Mouse (Mus musculus) kidney, postnatal 14 days (tissue): ENCODE data around the gene Mtg2.

ENCODE experiments used
- DNase-seq: peaks from one replicate; pipeline ENCODE4 v3.0.0; 2022; ENCODE audit warnings: mixed read lengths

Mtg2 gene

DNA sequence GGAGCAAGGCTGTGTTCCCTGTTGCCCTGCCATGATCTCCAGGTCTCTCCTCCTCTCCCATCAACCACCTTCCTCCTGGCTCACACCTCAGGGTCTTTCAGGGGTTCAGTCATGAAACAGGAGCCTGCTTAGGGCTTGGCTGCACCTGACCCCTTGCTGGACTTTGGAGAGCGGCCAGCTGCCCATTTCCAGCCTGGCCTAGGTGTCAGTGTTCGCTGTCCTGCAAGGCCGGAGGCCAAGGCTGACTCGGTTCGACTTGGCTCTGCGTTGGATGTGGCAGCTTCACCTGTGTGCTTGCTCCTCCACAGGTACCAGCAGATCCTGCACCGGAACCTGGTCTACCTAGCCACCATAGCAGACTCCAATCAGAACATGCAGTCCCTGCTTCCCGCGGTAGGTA, 17.4 kb upstream of the Mtg2 start:
- DNase-seq: peak; percentile 37

DNA sequence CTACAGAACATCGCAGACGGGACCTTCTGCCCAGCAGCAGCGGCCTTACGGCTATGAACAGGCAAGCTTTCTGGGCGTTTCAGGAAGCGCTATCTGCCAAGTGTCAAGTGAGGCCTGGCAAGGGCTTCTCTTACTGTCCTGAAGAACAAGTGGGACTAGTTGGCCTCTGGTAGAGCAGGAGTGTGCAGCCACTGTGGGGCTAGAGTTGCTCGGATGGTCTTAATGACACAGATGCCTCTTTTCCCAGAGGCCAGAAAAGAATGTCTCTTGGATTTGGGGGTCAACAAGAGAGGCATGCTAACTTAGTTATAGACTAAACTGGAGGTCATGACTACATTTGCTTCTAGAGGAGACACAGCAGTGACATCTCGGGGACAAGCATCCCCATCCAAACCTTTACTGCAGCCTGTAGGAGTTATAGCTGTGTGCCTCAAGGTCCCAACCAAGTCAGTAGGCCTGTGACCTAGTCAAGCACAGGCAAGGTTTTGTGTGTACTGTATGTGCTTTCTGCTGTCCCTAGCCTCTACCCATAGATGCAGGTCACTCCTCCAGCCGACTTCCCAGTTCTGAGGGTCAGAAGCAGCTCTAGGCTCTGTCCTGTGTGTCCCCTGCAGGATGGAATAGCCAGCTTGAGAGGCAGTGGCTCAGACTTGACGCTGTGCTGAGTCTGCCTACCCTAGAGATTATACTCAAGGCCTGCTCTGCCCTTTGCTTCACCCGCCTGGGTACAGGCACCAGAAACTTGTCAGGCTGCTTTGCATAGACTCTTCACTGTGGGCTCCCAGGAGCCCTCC, 6.9 kb upstream of the Mtg2 start:
- DNase-seq: no peak

DNA sequence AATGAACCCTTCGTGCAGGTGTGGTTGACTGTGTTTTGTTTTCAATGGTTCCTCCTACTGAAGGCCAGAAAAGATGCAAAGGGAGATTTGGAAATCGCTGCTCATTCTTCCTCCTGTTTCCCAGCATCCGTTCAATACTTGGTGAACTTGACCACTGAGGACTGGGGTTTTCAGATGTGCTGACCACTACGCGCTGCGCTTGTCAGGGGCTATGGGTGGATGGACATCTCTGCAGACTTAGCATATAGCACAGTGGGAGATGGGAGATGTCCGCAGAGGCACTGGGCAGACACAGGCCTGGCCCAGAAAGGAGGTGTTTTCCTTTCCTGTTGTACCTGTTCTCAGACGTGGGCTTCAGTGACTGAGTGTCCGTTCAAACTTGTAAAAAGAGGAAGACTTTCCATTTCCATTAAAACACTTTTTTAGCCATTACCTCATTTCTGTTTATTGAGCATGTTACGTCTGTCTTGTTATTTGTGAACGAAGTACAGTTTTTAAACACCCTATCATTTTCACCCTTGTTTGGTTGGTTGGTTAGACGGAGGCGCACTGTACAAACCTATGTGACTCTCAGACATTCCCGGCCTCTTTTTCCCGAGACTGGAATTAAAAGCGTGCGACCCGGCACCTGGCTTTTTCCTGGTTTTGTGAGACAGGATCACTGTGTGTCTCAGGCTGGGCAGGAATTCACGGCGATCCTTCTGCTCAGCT, 463 bp upstream of the Mtg2 start:
- DNase-seq: no peak

DNA sequence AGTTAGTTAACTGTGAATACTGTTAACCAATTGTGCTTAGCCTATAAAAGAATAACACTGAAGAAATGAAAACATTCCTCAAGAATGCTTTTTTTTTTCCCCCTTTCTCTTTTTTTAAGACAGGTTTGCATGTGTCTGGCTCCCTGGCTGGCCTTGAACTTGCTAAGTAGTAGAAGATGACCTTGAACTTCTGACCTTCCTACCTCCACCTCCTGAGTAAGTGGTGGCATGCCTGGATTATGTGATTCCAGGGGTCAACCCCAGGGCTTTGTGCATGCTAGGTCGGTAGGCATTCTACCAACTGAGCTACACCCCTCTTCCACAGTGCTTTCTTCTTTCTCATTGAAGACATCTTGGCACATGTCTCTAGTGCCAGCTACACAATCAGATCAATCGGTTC, 1.3 kb downstream of the Mtg2 start:
- DNase-seq: no peak

DNA sequence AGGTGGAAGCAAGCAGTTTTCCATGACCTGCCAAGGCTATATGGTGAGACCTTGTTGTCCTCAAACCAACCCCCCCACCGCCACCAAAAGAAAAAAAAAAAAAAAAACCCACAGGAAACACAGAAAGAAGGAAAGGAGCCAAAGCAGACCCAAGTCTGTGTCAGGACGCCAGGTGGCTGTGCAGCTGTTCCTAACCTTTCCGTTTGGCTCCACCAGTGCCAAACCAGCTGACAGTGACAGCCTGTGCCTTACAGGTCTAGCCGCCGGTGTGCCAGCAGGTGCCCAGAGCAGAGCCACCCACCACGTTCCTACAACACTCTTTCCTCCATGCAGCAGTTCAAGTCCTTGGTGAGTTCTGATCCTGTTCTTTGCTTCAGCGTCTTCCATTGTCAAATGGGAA, 2.5 kb downstream of the Mtg2 start:
- no peak for DNase-seq

DNA sequence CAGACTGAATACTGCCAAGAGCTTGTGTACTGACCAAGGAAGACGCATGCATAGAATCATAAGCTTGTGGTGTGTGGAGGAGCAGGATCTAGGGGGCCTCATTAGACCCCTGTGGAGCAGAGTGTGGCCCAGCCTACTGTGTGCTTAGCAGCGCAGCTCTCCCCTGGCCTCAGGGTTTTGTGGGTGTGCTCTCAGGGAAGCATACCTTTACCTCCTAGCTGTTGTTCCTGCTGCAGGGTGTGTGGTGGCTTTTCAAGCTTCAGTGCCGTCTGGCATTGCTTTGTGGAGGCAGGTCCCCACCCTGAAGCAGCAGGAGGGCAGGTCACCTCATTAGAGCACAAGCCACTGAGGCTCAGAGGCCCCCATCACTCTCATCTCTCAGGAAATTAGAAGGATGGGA, 7.2 kb downstream of the Mtg2 start:
- DNase-seq: no peak

DNA sequence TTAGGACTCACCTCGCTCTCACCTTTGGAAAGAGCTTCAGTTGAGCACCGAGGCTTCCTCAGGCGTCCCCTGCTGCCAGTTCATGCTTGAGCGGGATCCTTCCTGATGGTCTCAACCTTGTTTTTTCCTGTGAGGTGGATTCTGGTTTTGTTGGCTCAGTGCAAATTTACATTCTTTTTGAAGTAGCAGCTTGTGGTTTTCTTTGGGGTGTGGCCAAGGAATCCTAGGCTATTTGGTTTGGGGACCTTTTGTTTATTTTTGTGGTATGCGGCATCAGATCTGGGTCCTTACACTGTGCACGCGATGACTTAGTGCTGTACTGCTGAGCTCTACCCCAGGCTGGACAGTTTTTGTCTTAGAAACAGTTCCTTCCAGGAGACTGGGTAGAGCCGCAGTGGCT, 10.3 kb downstream of the Mtg2 start:
- DNase-seq: no peak

DNA sequence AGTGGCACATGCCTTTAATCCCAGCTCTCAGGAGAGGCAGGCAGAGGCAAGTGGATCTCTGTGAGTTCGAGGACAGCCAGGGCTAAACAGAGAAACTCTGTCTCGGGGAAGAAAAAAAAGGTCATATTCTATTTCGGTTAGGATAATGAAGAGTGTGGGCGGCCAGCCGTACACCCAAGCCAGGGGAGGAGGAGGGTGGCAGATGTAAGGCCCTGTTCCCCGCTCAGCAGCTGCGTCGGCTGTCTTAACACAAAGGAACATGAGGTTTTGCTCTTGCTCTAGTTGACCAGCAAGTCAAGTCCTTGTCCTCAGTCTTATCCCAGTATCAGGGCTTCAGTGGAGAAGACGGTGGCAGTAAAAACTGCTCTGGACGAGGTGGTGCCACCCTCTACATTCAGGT, 12.7 kb downstream of the Mtg2 start:
- DNase-seq: no peak

DNA sequence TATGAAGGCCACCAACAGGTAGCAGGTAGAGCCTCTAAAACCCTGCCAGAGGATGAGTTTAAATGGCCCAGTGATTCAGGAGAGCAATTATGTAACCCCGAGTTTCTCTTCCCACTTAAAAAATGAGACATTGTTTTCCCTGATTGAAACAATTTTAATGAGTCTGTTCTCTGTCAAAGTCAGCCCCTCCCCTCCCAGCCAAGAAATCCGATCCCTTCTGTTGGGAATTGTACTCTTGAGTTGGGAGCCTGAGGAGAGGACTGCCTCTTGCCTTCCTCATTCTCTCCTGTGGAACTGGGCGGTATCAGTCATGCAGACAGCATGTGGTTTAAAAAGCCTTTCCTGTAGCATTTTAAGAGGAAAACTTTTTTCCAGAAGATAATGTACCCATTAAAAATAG, 14.2 kb downstream of the Mtg2 start:
- DNase-seq: no peak

DNA sequence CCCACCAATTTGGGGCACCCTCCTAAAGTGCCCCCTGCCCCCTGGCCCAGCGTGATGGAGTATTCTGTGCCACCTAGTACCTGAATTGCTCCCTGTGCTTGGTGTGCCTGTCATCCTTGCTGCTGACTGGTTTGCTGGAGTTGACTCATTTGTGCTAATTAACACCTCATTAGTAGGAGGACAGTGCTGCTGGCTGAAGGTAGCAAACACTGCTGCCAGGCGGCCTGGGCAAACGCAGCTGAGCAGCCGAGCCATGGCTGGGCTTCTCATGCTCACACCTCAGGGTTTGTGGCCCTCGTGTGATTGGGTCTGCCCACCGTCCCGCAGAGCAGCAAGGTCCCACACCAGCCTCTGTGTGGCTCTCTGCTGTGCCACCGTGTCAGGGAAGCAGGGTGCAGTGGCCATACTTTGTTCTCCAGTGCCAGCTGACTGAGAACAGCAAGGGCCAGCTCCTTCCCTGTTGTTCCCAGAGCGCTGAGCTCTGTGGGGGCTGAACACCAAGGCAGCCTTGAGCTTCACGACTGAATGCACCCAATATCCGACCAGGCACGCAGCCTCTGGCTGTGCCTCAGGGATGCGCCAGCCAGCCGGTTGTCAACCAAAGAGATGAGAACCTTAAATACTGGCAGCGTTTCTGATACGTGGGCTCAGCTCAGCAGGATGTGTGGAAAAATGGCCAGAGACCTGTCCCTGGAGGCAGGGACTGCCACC, 15.7 kb downstream of the Mtg2 start:
- DNase-seq: no peak

DNA sequence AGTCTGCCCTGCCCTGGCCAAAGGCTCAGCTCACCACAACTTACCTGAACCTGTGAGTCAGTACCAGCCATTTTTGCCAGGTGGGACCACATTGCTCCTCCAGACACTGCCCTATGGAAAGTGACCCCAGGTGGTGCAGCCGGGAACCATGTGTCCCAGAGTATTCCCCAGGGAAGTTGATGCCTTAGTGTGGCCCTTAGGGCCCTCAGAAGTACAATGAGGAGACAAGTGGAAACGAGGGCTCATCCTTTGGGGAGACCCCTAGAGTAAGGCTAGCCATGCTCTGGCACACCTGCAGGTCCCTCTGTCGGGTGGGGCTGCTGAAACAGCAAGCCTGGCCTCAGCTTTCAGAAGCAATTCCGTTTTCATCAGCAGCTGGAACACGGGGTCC, 16.2 kb downstream of the Mtg2 start:
- no peak for DNase-seq

DNA sequence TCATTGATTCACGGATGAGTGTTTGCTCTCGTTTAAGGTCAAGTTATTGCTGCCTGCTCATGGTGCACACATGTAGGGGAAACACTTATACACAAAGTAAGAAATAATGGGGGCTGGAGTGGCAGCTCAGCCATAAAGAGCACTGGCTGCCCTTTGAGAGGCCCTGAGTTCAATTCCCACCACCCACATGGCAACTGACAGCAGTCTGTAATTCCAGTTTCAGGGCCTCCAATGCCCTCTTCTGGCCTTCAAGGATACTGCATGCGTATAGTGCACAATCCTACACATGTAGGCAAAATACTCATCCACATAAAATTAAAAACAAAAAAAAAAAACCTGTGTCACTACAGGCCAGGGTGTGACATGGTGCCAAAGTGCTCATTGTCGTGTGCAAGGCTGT, 17.1 kb downstream of the Mtg2 start:
- DNase-seq: no peak

DNA sequence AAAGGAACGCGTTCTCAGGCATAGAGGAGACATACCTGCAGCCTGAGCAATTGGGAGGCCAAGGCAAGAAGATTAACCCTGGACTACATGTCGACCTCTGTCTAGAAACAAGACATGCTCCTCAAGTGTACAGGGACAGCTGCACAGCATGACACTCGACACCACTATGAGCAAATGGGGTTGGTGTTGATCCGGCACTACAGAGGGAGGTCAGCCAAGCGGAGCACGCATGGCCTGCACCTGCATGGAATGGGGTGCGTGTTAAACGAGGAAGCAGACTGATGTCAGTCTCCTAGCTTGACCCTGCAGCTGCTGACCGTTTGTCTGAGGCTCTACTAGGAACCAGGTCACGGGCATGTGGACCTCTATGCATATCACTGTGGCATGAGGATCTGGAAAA, 19.9 kb downstream of the Mtg2 start:
- DNase-seq: no peak

DNA sequence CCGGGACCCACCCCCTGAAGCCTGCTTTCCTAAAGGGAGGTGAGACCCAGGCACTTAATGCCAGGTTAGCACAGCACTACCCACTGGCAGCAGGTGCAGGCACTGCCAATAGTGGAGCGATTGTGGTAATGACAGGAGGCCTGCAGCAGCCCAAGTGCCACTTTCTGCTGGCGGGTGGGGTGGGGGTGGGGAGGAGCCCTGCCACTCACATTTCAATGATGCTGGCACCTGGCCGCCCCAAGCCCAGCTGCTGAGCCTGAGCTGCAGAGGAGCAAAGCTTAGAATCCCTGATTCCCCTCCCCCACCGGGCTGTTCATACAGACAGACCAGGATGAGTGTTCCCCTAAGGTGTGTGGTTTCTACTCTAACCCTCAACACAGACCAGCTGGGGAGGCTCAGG, 25.3 kb downstream of the Mtg2 start:
- DNase-seq: no peak

DNA sequence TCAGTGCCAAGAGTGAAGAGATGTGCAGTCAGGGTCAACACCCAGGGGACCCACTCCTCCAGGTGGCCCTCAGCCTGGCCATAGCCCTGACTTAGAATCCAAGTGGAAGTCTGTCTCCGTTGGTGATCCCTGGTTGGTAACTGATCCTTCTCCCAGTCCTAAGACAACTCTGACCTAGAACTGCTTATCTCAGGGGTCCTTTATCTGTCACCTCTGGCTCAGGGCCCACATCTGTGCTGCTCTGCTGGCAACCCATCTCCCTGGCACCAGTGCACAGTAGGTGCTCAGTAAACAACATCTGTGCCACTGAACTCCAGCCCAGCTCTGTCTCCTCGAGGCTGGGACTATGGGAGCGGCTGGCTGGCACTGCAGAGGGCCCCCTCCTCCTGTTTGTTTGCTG, 27.2 kb downstream of the Mtg2 start:
- no peak for DNase-seq

DNA sequence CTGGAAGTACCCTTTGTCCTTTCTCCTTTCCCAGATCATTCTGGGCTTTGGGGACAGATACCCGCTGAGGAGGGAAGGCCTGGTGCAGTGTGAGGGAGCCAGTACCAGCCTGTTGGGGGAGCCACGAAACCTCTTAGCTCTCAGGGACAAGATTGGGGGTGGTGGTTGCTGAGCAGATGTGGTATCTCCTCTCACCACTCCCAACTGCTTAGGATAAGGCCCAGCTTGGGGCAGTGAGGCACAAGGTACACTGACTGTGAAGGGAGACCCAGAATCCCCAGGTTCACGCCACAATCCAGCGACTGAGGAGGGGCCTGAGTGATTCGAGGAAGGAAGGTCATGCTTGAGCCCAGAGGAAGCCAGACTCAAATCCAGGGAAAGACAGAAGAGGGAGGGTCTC, 27.8 kb downstream of the Mtg2 start:
- DNase-seq: no peak

DNA sequence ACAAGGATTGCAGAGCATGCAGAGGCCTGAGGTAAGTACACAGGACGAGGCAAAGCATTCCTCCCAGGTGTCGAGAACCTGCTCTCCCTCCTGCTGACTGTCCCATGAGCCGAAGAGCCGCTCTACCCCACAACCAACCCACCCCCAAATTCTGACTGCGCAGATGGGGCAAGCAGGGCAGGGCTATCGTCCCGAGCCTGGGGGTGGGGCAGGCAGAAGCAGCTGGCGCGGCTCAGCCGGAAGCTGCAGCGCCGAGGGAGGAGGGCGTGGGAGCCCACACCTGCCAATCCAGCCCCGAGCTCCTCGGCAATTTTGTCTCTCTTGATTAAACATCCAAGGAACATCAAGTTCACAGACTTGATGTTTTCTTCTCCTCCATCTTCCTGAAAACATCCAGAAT, 29.1 kb downstream of the Mtg2 start:
- no peak for DNase-seq

DNA sequence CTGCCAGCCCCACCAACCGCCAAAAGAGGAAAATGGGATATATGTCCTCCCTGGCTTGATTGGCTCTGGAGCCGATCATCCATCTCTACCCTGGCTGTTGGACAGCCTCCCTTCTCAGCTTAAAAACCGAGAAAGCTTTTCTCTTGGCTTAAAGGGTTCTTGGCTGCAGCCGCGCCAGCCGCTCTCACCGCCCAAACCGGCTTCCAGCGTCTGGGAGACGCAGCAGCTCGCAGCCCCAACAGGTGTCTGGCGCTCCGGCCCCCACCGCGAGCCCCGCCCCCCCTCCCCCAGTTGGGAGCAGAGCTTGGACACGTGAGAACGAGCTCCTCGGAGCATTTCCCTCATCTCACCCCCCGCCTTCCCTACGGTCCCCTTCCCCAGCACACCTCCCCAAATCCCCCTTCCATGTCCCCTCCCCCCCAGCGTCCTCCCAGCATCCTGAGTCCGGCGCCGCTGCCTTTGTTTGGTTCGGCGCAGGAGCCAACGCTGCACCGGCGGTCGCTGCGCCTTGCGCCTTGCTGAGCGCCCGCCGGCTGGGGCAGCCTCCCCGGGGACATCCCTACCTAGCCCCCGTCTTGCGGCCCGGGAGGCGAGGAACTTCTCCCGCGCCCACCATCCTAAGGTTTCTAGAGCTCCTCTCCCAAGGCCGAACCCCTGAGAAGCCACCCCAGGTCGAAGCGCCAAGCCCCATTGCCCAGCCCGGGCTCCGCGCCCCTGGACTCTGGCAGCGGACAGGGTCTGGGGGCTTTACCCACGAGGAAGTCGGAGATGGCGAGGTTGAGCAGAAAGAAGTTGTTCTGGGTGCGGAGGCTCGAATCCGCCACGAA, 33.0 kb downstream of the Mtg2 start:
- DNase-seq: no peak

DNA sequence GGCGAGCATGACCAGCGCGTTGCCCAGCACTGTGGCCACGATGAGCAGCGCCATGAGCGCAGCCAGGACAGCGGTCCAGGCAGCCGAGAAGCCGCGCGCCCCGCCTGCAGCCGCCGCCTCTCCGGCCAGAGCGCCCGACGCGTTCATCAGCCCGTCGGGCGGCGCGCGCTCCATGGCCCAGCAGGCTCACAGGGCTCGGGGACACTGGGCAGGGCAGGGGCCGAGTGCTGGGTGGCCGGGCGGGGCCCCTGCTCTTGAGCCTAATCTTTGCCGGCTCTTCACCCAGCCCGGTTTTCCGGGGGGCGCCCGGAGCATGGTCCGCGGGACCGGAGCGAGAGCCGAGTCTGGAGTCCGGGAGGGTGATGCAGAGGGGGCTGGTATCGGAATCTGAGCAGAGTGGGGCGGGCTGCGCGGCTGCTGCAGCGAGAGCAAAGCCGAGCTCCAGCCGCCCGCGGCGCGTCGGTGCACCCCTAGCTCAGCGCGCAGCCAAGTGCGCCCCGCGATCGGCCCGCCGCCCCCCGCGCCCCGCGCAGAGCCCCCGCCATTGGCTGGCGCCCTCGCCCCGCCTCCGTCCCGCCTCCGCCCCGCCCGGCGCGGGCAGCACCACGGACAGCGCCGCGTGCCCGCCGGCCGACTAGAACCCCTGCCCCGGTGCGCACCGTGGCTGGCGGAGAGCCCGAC, 33.7 kb downstream of the Mtg2 start, which contains the start of gene Hrh3:
Gene Hrh3, minus strand, starts transcription at position 511 of the 681 bp plus-strand sequence.
- peak; percentile 92 for DNase-seq

DNA sequence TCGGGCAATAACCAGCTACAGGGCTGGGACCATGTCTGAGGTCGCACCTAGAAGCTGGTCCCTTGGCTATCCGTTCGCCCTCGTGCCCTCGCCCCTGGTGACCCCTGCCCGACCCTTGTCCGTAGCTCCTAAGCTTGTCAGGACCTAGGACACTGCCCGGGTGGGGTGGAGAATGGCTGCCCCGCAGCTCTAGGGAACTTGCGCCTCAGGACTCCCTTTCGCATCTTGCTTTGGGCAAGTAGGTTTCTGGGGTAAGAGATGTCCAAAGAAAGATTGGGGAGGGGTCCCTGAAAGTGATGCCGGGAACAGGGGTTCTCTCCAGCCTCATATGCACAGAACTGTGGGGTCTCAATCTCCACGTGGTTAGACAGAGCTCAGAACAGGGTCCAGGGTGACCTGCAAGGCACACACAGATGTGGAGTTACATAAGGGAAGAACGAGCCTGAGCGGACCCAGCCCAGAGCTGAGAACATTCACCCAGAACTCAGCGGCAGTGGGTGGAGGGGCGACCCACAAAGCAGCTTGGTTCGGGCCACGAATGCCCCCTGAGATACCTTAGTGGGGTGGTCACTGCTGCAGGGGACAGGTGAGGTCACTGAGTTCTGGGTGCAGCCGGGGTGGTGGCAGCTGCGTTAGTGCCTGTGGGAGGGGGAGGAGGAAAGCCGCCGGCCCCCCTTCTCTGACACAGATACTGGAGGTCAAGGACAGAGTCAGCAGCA, 34.4 kb downstream of the Mtg2 start:
- no peak for DNase-seq

DNA sequence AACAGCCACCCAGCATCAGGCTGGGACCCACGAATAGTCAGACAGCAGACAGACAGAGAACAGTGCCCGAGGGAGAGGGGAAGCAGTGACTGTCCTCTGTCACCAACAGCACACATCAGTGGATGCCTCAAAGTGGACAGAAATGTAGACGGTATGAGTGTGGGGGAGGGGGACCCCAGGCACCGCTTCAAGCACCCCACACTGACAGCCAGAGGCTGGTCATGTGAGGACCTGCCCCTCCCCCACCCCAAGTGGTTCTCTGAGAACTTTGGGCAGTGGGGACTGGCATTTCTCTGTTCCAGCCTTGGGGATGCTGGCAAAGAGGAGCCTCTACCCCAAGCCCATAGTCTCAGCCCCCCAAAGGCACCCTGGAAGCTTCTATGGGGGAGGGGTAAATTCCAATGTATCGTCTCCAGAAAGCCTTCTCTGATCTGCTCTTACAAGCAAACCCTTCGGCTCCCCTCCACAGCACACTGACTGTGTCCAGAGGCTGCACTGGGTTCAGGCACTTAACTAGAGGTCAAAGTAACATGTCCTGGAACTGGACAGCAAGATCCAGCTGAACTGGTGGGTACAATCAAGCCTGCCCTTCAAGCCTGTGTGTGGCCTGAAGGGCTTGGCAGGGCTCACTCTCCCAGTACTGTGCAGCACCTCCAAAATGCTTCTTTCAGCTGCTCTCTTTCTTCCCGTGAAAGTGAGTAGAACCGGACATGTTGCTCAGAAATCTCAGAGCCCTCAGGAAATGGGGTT, 35.2 kb downstream of the Mtg2 start:
- DNase-seq: no peak
